Comparison of ENCODE assay signal across 11 mouse cellular contexts in genomic region chr13:40732085-40732484, GRCm38 (mm10). TPM values are rescaled to one million over a fixed set of nuclear protein-coding genes. Genes with fewer than 3 reads are reported as not detected.
DNase-seq lines count a peak whose midpoint lies in the region; ATAC-seq and TF ChIP-seq lines count a peak whose summit lies in the region.
"Had no signal": no experiment of that assay in that cellular context is flagged by ENCODE, and none has a peak within 500 bp of the region (broad histone marks: within the 10 kb centered on the region; RNA-seq: fewer than 3 reads in every experiment).

No protein-coding gene starts in this region.

- peak overlapping the region; percentile 68 for H3K9ac ChIP-seq in embryonic facial prominence, embryonic 15.5 days
- H3K9ac ChIP-seq in midbrain, embryonic 13.5 days (replicated peaks): peak overlapping the region; percentile 71; the same call in 1 of the 2 replicates
- H3K9ac ChIP-seq: liver, embryonic 13.5 days had no signal

- WGBS in embryonic facial prominence, embryonic 15.5 days: 1% methylated on average over 11 of the region's 11 CpGs
- under 1% methylated on average over 11 of the region's 11 CpGs for WGBS in midbrain, embryonic 13.5 days

- no peak for ATAC-seq in embryonic facial prominence, embryonic 15.5 days (ENCODE audit: insufficient number of reproducible peaks, low FRiP score, low TSS enrichment, low read depth)
- no peak for ATAC-seq in midbrain, embryonic 13.5 days

- no peak for DNase-seq in gastrocnemius, adult 2 months
- no peak for DNase-seq in gastrocnemius, adult 8-10 months (ENCODE audit: low spot score in 2 of 2)
- peak; percentile 51 for DNase-seq in 3T3-L1 (ENCODE audit: low read depth, low spot score)
- DNase-seq in frontal cortex, postnatal 36 days (ENCODE audit: low spot score in 2 of 2): no peak
- DNase-seq in right cerebral cortex, postnatal 36 days (ENCODE audit: low spot score in 2 of 2): no peak
- no peak for DNase-seq in cerebellum, adult 18-20 months
- DNase-seq: liver, embryonic 13.5 days had no signal

- H3K27ac ChIP-seq in gastrocnemius, adult 2 months: no peak overlapping the region
- peak overlapping the region; percentile 94 for H3K27ac ChIP-seq in embryonic facial prominence, embryonic 15.5 days (replicated peaks)
- peak overlapping the region; percentile 90 for H3K27ac ChIP-seq in midbrain, embryonic 13.5 days
- H3K27ac ChIP-seq: liver, embryonic 13.5 days had no signal

- peaks cover 64% of the 10 kb centered on the region for H3K27me3 ChIP-seq in embryonic facial prominence, embryonic 15.5 days
- peaks cover 83% of the 10 kb centered on the region for H3K27me3 ChIP-seq in midbrain, embryonic 13.5 days

- H3K4me2 ChIP-seq in embryonic facial prominence, embryonic 15.5 days (replicated peaks): peak overlapping the region; percentile 64
- H3K4me2 ChIP-seq in midbrain, embryonic 13.5 days (replicated peaks): peak overlapping the region; percentile 58

- no peak for TF ChIP-seq CTCF in gastrocnemius, adult 2 months (IDR thresholded peaks at IDR 0.05)

- intact Hi-C loops in gastrocnemius, adult 2 months (cut with DNase I): no loop called here

- H3K9me3 ChIP-seq in embryonic facial prominence, embryonic 15.5 days (replicated peaks): no peaks in the 10 kb centered on the region
- no peaks in the 10 kb centered on the region for H3K9me3 ChIP-seq in midbrain, embryonic 13.5 days
- H3K9me3 ChIP-seq: liver, embryonic 13.5 days had no signal

- H3K4me1 ChIP-seq in embryonic facial prominence, embryonic 15.5 days: peaks cover 31% of the 10 kb centered on the region
- peaks cover 29% of the 10 kb centered on the region for H3K4me1 ChIP-seq in midbrain, embryonic 13.5 days (replicated peaks)

- H3K36me3 ChIP-seq in embryonic facial prominence, embryonic 15.5 days: no peaks in the 10 kb centered on the region
- H3K36me3 ChIP-seq in midbrain, embryonic 13.5 days: no peaks in the 10 kb centered on the region
- H3K36me3 ChIP-seq: liver, embryonic 13.5 days had no signal

- peak overlapping the region; percentile 75 for H3K4me3 ChIP-seq in gastrocnemius, adult 2 months
- peak overlapping the region; percentile 60 for H3K4me3 ChIP-seq in embryonic facial prominence, embryonic 15.5 days (replicated peaks)
- H3K4me3 ChIP-seq in midbrain, embryonic 13.5 days (replicated peaks): peak overlapping the region; percentile 46

RNA-seq across cellular contexts. Expression of gene Tfap2a, which starts 6.1 kb away (rescaled TPM):
- under 1 TPM in 1 of 2 experiments, not detected in 1; 0.06 TPM for total RNA-seq in gastrocnemius, adult 2 months (2021)
- under 1 TPM in 1 of 4 experiments, not detected in 3; 0.17 TPM for total RNA-seq in gastrocnemius, adult 8-10 months (2022)
- polyA plus RNA-seq in embryonic facial prominence, embryonic 15.5 days (2015; fragmentation: Nextera tagmentation; extraction: Ambion mirVana): 13.4 and 15.4 TPM in 2 replicates
- polyA plus RNA-seq in midbrain, embryonic 13.5 days (2015; fragmentation: Nextera tagmentation; extraction: Ambion mirVana): 8.9 and 9.2 TPM in 2 replicates
- total RNA-seq: neutrophil, adult 5-6 weeks had no signal
- polyA plus RNA-seq: heart, postnatal 0 days; liver, embryonic 13.5 days had no signal
